Mouse (Mus musculus): ENCODE measurements around the gene Hcn2.

Gene Hcn2

GRCm38 (mm10) chr10:79708668-79709067 is 7.8 kb upstream of the Hcn2 start:
- DNase-seq (ENCODE audit: low spot score in 2 of 2), result no peak

GRCm38 (mm10) chr10:79709307-79709706 is 7.1 kb upstream of the Hcn2 start:
- DNase-seq (ENCODE audit: low spot score in 2 of 2), result no peak

DNA sequence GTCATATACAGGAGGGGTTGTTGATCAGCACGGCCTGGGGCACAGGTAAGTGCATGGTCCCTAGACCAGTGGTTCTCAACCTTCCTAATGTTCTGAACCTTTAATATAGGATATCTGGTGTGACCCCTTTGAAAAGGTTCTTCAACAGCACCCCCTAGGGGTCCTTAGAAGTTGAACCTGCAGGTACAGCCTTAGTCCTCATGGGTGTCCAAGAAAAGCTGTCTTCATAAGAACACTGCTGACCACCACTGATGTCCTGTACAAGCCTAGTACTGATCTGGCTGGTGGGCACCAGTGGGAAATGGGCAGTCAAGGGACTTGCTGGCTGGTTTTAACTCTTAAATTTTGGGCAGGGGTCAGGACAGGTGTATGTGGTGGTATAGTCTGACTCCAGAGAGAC is 4.4 kb upstream of the Hcn2 start:
- DNase-seq (ENCODE audit: low spot score in 2 of 2), result peak in 1 of 2 experiments; percentile 41

- DNase-seq (ENCODE audit: low spot score in 2 of 2), result peak; percentile 37 to 83
These were observed 3.8 kb upstream of the Hcn2 start for GRCm38 (mm10) chr10:79712499-79713126.

DNA sequence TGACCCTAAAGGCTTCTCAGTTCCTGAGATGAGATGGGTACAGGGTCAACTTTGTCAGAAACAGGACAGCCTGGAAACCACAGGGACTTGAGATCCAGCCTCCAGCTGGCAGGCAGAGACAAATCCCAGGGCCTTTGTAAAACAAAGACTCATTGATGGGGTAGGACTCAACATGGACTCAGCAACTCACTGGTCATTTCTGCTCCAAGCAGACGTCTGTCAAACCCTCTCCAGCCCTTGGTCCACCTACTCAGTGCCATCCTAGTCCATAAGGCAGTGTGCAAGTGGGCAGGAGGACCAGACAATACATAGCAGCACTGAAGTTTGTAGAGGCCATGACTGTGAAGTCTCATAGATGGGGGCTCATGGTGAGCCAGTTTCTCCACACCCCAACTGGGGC is 3.3 kb upstream of the Hcn2 start:
- no peak for DNase-seq (ENCODE audit: low spot score in 2 of 2)

DNA sequence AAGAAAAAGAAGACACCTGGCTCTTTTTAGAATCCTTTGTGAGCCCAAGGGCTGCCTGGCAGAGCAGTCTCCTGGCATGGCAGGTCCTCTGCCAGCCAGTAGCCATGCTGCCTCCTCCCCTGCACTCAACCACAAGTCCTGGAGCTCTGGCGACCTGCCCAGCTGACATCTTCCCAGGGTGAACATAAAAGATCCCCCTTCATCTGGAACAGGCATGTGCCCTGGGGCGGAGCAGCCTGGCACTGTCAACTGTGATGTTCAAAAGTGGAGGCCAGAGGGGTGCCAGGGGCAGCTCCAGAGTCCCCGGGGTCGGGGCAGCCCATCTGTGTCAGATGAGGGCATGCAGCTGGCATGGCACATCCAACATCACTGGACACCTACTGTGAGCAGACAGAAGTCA is 1.4 kb upstream of the Hcn2 start:
- no peak for DNase-seq (ENCODE audit: low spot score in 2 of 2)

- DNase-seq (ENCODE audit: low spot score in 2 of 2), result no peak
These were observed 538 bp downstream of the Hcn2 start for GRCm38 (mm10) chr10:79716988-79717355.

GRCm38 (mm10) chr10:79717640-79718357 is 1.4 kb downstream of the Hcn2 start:
- DNase-seq (ENCODE audit: low spot score in 2 of 2), result peak in 1 of 2 experiments; percentile 68

DNA sequence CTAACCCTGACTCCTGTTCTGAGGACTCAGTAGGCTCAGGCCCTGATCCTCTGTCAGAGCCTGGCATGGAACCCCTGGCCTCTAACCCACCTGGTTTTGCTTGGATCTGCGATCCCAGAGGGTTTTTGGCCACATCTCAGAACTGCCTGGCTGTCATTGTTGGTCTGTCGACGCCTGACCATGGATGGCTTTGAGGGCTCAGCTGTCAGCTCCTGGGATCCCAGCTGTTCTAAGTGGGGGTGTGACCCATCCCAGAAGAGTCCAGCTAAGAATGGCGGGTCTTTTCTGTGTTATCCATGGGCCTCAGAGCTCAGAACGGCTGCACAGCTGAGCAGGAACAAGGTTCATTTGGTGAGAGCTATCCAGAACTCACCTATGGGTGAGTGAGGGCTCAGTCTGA is 4.7 kb downstream of the Hcn2 start:
- DNase-seq (ENCODE audit: low spot score in 2 of 2), result no peak

GRCm38 (mm10) chr10:79723047-79723446 is 6.6 kb downstream of the Hcn2 start:
- DNase-seq (ENCODE audit: low spot score in 2 of 2), result no peak

DNA sequence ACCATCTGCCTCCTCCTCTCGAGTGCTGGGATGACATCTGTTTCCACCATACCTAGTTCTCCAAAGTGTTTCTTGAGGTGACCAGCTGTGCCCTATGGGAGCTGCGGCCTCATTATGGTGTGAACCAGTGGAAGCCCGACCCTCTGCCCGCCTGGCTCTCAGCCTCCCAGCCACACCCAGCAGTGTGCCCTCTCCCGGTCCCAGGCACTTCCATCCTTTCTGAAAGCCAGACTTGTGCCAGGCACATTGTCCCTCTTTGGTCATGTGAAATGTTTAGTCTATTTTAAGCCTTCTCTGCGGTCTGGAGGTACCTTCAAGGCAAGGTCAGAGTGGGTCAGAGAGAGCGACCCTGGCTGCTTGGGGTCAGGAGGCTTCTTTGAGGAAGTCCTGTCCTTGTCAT is 7.3 kb downstream of the Hcn2 start:
- no peak for DNase-seq (ENCODE audit: low spot score in 2 of 2)

DNA sequence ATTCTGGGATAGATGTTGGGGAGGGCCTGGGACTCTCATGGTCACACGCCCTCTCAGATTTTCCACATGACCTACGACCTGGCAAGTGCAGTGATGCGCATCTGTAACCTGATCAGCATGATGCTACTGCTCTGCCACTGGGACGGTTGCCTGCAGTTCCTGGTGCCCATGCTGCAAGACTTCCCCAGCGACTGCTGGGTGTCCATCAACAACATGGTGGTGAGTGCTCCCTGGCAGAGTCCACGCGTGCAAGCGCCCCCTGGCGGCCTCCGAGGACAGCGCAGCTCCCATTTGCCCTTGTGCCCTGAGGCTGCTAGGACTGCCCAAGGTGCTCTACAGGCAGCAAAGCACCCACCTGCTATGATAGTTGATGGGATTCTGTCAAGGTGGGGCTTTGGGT is 9.7 kb downstream of the Hcn2 start:
- peak; percentile 29 to 68 for DNase-seq (ENCODE audit: low spot score in 2 of 2)

DNA sequence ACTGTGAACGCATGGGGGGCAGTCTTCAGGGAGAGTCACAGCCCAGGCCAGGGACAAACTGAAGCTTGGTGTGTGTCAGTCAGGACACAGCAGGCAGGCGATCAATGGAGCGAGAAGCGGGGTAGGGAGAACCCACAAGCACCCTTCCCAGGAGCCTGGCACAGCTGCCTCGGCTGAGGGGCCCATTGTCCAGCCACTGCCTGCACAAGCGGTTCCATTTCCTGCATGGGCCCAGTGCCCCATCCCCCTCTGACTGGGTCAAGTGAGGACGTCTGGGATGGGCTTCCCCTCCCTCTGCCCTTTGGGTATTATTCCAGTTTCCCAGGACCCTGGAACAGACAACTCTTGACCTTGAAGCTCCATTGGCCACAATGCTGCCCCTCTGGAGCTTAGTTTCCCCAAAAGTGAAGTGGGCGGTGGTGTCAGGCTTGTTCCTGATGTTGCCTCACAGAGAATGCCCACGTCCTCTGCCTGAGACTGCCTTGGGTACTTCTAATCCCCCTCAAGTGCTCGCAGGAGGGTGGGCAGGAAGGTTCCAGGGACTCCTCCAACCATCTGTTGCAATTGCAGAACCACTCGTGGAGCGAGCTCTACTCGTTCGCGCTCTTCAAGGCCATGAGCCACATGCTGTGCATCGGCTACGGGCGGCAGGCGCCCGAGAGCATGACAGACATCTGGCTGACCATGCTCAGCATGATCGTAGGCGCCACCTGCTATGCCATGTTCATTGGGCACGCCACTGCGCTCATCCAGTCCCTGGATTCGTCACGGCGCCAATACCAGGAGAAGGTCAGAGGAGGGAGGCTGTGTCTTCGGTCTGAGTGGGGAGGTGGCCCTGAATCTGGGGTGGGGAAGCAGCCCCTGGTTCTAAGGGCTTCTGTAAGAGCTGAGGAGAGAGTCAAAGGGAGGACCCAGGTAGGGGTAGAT is 12.2 kb downstream of the Hcn2 start:
- DNase-seq (ENCODE audit: low spot score in 2 of 2), result no peak

DNA sequence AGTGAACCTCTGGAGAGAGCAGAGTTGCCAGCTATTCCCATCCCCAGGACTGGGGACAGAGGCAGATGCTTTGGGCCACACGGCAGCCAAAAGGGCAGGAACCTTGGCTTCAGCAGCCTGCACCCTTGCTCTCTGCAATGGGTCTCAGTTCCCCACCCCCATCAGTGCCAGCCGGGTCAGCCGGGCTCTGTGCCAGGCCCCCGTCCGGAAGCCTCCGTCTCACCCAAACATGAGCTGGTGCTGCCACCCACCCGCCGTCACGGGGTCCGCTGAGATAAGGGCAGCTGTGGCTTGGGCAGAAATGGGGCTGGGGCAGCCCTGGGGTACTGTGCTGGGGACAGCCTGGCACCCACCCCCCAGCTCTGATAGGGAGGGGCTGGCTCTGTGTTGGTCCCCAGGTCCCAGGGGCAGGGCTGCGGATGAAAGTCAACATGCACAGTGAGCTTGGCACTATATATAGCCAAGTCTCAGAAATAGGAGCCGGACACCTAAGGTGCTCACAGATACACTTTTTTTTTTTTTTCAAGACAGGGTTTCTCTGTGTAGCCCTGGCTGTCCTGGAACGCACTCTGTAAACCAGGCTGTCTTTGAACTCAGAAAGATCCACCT is 13.0 kb downstream of the Hcn2 start:
- no peak for DNase-seq (ENCODE audit: low spot score in 2 of 2)

DNA sequence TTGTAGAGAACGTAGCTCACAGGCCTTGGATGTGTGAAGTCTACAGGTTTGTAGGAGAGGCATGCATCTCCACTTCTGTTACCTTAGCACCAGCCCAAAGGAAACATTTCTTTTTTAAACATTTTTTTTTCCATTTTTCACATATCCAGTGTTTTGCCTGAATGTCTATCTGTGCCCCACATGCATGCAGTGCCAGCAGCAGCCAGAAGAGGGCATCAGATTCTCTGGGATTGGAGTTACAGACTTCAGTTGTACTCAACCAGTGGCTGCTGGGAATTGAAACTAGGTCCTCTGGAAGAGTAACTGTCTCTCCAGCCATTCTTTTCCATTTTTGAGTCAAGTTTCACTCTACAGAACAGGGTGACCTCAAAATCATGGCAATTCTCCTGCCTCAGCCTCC is 16.1 kb downstream of the Hcn2 start:
- DNase-seq (ENCODE audit: low spot score in 2 of 2), result peak in 1 of 2 experiments; percentile 67

- DNase-seq (ENCODE audit: low spot score in 2 of 2), result no peak
These were observed 17.4 kb downstream of the Hcn2 start for GRCm38 (mm10) chr10:79733847-79734246.

- DNase-seq (ENCODE audit: low spot score in 2 of 2), result no peak
These were observed 18.9 kb downstream of the Hcn2 start for GRCm38 (mm10) chr10:79735361-79735760.

GRCm38 (mm10) chr10:79736706-79737105 is 20.3 kb downstream of the Hcn2 start:
- no peak for DNase-seq (ENCODE audit: low spot score in 2 of 2)

GRCm38 (mm10) chr10:79738259-79738658 is 21.8 kb downstream of the Hcn2 start:
- DNase-seq (ENCODE audit: low spot score in 2 of 2), result peak in 1 of 2 experiments; percentile 30

DNA sequence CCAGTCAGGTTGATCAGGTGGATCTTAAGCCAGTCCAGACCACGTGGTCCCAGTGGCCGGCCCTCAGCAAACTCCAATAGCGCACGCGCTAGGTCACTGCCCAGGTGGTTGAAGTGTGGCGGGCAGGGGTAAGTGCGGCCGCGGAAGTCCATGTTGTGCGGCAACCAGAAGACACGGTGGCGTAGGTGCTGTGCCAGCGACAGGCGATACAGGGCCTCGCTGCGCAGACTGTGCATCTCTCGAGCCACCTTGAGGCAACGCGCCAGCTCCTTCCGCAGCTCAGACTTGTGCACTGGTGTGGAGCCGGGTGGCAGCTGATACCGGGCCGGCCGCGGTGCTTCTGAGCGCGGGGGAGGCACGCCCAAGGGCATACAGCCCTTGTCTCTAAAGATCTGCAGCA is 22.8 kb downstream of the Hcn2 start:
- no peak for DNase-seq (ENCODE audit: low spot score in 2 of 2)

- DNase-seq (ENCODE audit: low spot score in 2 of 2), result no peak
These were observed 24.4 kb downstream of the Hcn2 start for GRCm38 (mm10) chr10:79740863-79741262.

DNA sequence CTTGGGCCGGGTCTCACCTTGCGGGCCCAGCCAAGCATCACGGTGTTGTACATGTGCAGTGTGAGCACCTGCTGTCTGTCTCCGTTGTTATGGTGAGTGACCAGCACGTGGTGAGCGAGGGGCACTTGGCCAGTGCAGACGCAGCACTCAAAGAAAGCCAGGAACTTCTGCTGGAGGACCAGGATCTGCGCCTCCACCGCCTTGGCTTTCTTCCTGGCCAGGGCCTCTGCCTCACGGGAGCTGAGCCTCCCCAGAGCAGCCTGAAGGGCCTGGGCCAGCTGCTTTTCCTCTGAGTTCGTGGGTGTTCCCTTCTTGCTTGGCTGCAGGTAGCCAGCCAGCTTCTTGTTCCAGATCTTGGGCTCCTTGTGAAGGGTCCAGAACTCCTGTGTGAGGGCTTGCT is 26.7 kb downstream of the Hcn2 start:
- DNase-seq (ENCODE audit: low spot score in 2 of 2), result no peak

All from thymus, postnatal 10 days (tissue).